Mouse (Mus musculus): ENCODE measurements around the gene Arhgap28.

GRCm38 (mm10) chr17:67896413-67896812, 107.5 kb downstream of the Arhgap28 start:
- TF ChIP-seq CTCF (IDR thresholded peaks at IDR 0.05; ENCODE audit: low read depth) (no peak), EP300 (optimal IDR thresholded peaks at IDR 0.05) (no peak)
